Mouse (Mus musculus) neural tube, embryonic 14.5 days (tissue): ENCODE data around the gene Gse1. TPM values are rescaled to one million over a fixed set of nuclear protein-coding genes. Genes with fewer than 3 reads are reported as not detected.

ENCODE experiments used
- ATAC-seq: fragments of 200-750 bp; cut with Nextera tagmentation; 2 replicates; pipeline ENCODE4 v1.8.0; 2017; ENCODE audit warnings: low read depth, mild to moderate bottlenecking, moderate TSS enrichment, moderate library complexity
- H3K27ac ChIP-seq: fragments of 300-500 bp; sonication (generic); 2 replicates; pipeline ENCODE4 v1.5.1; 2014; ENCODE audit warnings: low read depth, mild to moderate bottlenecking, control low read depth, low read length, moderate library complexity, mixed read lengths
- H3K27me3 ChIP-seq: fragments of 300-500 bp; sonication (generic); 2 replicates; pipeline ENCODE4 v1.6.1; 2014; ENCODE audit warnings: low read length; ENCODE audit not compliant: control insufficient read depth, insufficient read depth
- H3K36me3 ChIP-seq: fragments of 300-500 bp; sonication (generic); 2 replicates; pipeline ENCODE4 v1.6.1; 2014; ENCODE audit warnings: low read length, mixed read lengths; ENCODE audit not compliant: control insufficient read depth, insufficient read depth
- H3K4me1 ChIP-seq: fragments of 300-500 bp; sonication (generic); 2 replicates; pipeline ENCODE4 v1.6.1; 2014; ENCODE audit warnings: low read length; ENCODE audit not compliant: control insufficient read depth, insufficient read depth
- H3K4me2 ChIP-seq: fragments of 300-500 bp; sonication (generic); 2 replicates; pipeline ENCODE4 v1.6.1; 2014; ENCODE audit warnings: mild to moderate bottlenecking, low read depth, low read length, control low read depth
- H3K4me3 ChIP-seq: fragments of 300-500 bp; sonication (generic); 2 replicates; pipeline ENCODE4 v1.5.1; 2014; ENCODE audit warnings: low read depth, low read length, control low read depth, mixed read lengths
- H3K9ac ChIP-seq: fragments of 300-500 bp; sonication (generic); replicated peaks from 2 replicates; pipeline ENCODE4 v1.6.1; 2014; ENCODE audit warnings: low read depth, mild to moderate bottlenecking, control low read depth, low read length, mixed read lengths
- H3K9me3 ChIP-seq: fragments of 300-500 bp; sonication (generic); 2 replicates; pipeline ENCODE4 v1.6.1; 2016; ENCODE audit warnings: low read length; ENCODE audit not compliant: control insufficient read depth
- WGBS: fragments of 180-500 bp; shearing (Covaris S2); extraction: QIAGEN DNeasy Blood & Tissue Kit; methylation state at CpG from one replicate; pipeline ENCODE4 v1.1.7; 2014; 5-methylcytosine and 5-hydroxymethylcytosine counted together
- polyA plus RNA-seq: library from polyadenylated mRNA; unstranded; fragments of >200 nt; fragmentation: Nextera tagmentation; extraction: Ambion mirVana; gene quantifications from 2 replicates; pipeline ENCODE4 v1.2.1, GENCODE M21; 2014

Gse1 gene
- polyA plus RNA-seq, 1 experiment from 2014 or later: 23.3 TPM

- Histone ChIP-seq H3K4me1 (peaks cover 19% of the 10 kb centered on the region), H3K27ac (no peak overlapping the region), H3K36me3 (no peaks in the 10 kb centered on the region), H3K4me2 (no peak overlapping the region), H3K4me3 (no peak overlapping the region), H3K9ac (no peak overlapping the region), H3K27me3 (no peaks in the 10 kb centered on the region), H3K9me3 (no peaks in the 10 kb centered on the region)
- WGBS: 83% methylated on average over 7 of the region's 7 CpGs
- ATAC-seq: no peak
These were observed 175.5 kb downstream of the Gse1 start for GRCm38 (mm10) chr8:120403606-120404269.

GRCm38 (mm10) chr8:120404609-120405036 lies 176.4 kb downstream of the Gse1 start:
- ATAC-seq: no peak
- peaks cover 16% of the 10 kb centered on the region for H3K4me1 ChIP-seq
- 19% methylated on average over 7 of the region's 7 CpGs for WGBS
- no peak overlapping the region for H3K9ac ChIP-seq
- no peak overlapping the region for H3K4me3 ChIP-seq
- H3K27me3 ChIP-seq: no peaks in the 10 kb centered on the region
- H3K36me3 ChIP-seq: no peaks in the 10 kb centered on the region
- H3K27ac ChIP-seq: no peak overlapping the region
- no peak overlapping the region for H3K4me2 ChIP-seq
- no peaks in the 10 kb centered on the region for H3K9me3 ChIP-seq

GRCm38 (mm10) chr8:120406008-120406632 lies 177.9 kb downstream of the Gse1 start:
- Histone ChIP-seq H3K9me3 (no peaks in the 10 kb centered on the region), H3K27ac (no peak overlapping the region), H3K4me2 (no peak overlapping the region), H3K36me3 (no peaks in the 10 kb centered on the region), H3K4me1 (peaks cover 28% of the 10 kb centered on the region), H3K9ac (no peak overlapping the region), H3K4me3 (no peak overlapping the region), H3K27me3 (no peaks in the 10 kb centered on the region)
- ATAC-seq: no peak
- 91% methylated on average over 12 of the region's 12 CpGs for whole genome bisulfite sequencing

GRCm38 (mm10) chr8:120407701-120408240 lies 179.5 kb downstream of the Gse1 start:
- Histone ChIP-seq H3K4me3 (no peak overlapping the region), H3K4me2 (no peak overlapping the region), H3K9ac (0 out of 2 replicates have a peak overlapping the region, but pooled peaks have one; percentile 4), H3K9me3 (no peaks in the 10 kb centered on the region), H3K36me3 (no peaks in the 10 kb centered on the region), H3K4me1 (peaks cover 44% of the 10 kb centered on the region), H3K27me3 (no peaks in the 10 kb centered on the region), H3K27ac (no peak overlapping the region)
- ATAC-seq: no peak
- 9% methylated on average over 9 of the region's 9 CpGs for WGBS

GRCm38 (mm10) chr8:120408241-120409215 lies 180.3 kb downstream of the Gse1 start:
- Histone ChIP-seq H3K4me2 (no peak overlapping the region), H3K9me3 (no peaks in the 10 kb centered on the region), H3K36me3 (no peaks in the 10 kb centered on the region), H3K4me3 (no peak overlapping the region), H3K27ac (no peak overlapping the region; the same call in 1 of the 2 replicates), H3K9ac (0 out of 2 replicates have a peak overlapping the region, but pooled peaks have one; percentile 4), H3K27me3 (no peaks in the 10 kb centered on the region), H3K4me1 (peaks cover 52% of the 10 kb centered on the region)
- ATAC-seq: no peak
- 34% methylated on average over 14 of the region's 14 CpGs for WGBS

GRCm38 (mm10) chr8:120409371-120410013 lies 181.2 kb downstream of the Gse1 start:
- no peaks in the 10 kb centered on the region for H3K36me3 ChIP-seq

GRCm38 (mm10) chr8:120411059-120411458 lies 182.8 kb downstream of the Gse1 start:
- no peaks in the 10 kb centered on the region for H3K9me3 ChIP-seq
- H3K4me2 ChIP-seq: no peak overlapping the region
- H3K27me3 ChIP-seq: no peaks in the 10 kb centered on the region
- H3K27ac ChIP-seq: 0 out of 2 replicates have a peak overlapping the region, but pooled peaks have one; percentile 22
- H3K36me3 ChIP-seq: no peaks in the 10 kb centered on the region
- WGBS: 16% methylated on average over 14 of the region's 14 CpGs
- no peak for ATAC-seq
- H3K4me3 ChIP-seq: no peak overlapping the region
- H3K4me1 ChIP-seq: peaks cover 62% of the 10 kb centered on the region
- no peak overlapping the region for H3K9ac ChIP-seq

More at GRCm38 (mm10) chr8:120409371-120410013, 181.2 kb downstream of the Gse1 start:
- no peak overlapping the region for H3K4me3 ChIP-seq
- no peak overlapping the region for H3K9ac ChIP-seq
- no peaks in the 10 kb centered on the region for H3K9me3 ChIP-seq
- no peak overlapping the region; the same call in 1 of the 2 replicates for H3K27ac ChIP-seq
- peaks cover 53% of the 10 kb centered on the region for H3K4me1 ChIP-seq
- H3K4me2 ChIP-seq: no peak overlapping the region
- no peaks in the 10 kb centered on the region for H3K27me3 ChIP-seq
- 30% methylated on average over 11 of the region's 11 CpGs for WGBS
- no peak for ATAC-seq

- H3K9me3 ChIP-seq: no peaks in the 10 kb centered on the region
- no peaks in the 10 kb centered on the region for H3K27me3 ChIP-seq
- no peaks in the 10 kb centered on the region for H3K36me3 ChIP-seq
- no peak overlapping the region for H3K27ac ChIP-seq
- peaks cover 70% of the 10 kb centered on the region for H3K4me1 ChIP-seq
- ATAC-seq: no peak
- 46% methylated on average over 8 of the region's 8 CpGs for WGBS
- H3K9ac ChIP-seq: no peak overlapping the region
- H3K4me2 ChIP-seq: no peak overlapping the region
- no peak overlapping the region for H3K4me3 ChIP-seq
These were observed 183.6 kb downstream of the Gse1 start for GRCm38 (mm10) chr8:120411862-120412261.
